Mouse (Mus musculus) heart, embryonic 14.5 days (tissue): ENCODE measurements around the gene Serpine1. TPM values are rescaled to one million over a fixed set of nuclear protein-coding genes. Genes with fewer than 3 reads are reported as not detected.
A peak's percentile ranks its signal among the peaks of the same experiment; 100 is the strongest.

Source experiments
- ATAC-seq: fragments of 200-750 bp; cut with Nextera tagmentation; 2 replicates; pipeline ENCODE4 v1.8.0; 2017; ENCODE audit warnings: low read depth, moderate TSS enrichment; ENCODE audit not compliant: insufficient number of reproducible peaks, insufficient read depth, low FRiP score
- H3K27ac ChIP-seq, 2 experiments: fragments of 200-500 bp in 1 of 2; fragments of 300-500 bp in 1 of 2; sonication (generic) in 1 of 2; replicated peaks in 1 of 2; 2 replicates each; pipeline ENCODE4 v1.5.1; 2012 to 2014; ENCODE audit warnings: low read depth in 2 of 2, low read length in 2 of 2, control low read depth in 1 of 2, mild to moderate bottlenecking in 1 of 2, mixed read lengths in 1 of 2; ENCODE audit not compliant: control insufficient read depth in 1 of 2, insufficient read depth in 1 of 2
- H3K27me3 ChIP-seq: fragments of 300-500 bp; sonication (generic); 2 replicates; pipeline ENCODE4 v1.6.1; 2014; ENCODE audit warnings: mild to moderate bottlenecking, low read length, control low read depth; ENCODE audit not compliant: control insufficient read depth, insufficient read depth
- H3K36me3 ChIP-seq: fragments of 300-500 bp; sonication (generic); 2 replicates; pipeline ENCODE4 v1.6.1; 2014; ENCODE audit warnings: mild to moderate bottlenecking, control low read depth, low read length, mixed read lengths; ENCODE audit not compliant: control insufficient read depth, insufficient read depth
- H3K4me1 ChIP-seq, 2 experiments: fragments of 200-500 bp in 1 of 2; fragments of 300-500 bp in 1 of 2; sonication (generic) in 1 of 2; 2 replicates each; pipeline ENCODE4 v1.6.1; 2012 to 2014; ENCODE audit warnings: low read length in 2 of 2, control low read depth in 1 of 2, mixed read lengths in 1 of 2; ENCODE audit not compliant: control insufficient read depth in 2 of 2, insufficient read depth in 2 of 2
- H3K4me2 ChIP-seq: fragments of 300-500 bp; sonication (generic); 2 replicates; pipeline ENCODE4 v1.6.1; 2014; ENCODE audit warnings: mild to moderate bottlenecking, low read length
- H3K4me3 ChIP-seq, 2 experiments: fragments of 200-500 bp in 1 of 2; fragments of 300-500 bp in 1 of 2; sonication (generic) in 1 of 2; 2 replicates each; pipeline ENCODE4 v1.5.1; 2012 to 2014; ENCODE audit warnings: low read length in 2 of 2, mild to moderate bottlenecking in 2 of 2, control low read depth in 1 of 2, low read depth in 1 of 2, moderate library complexity in 1 of 2; ENCODE audit not compliant: control insufficient read depth in 1 of 2, insufficient read depth in 1 of 2
- H3K9ac ChIP-seq: fragments of 300-500 bp; sonication (generic); 2 replicates; pipeline ENCODE4 v1.6.1; 2014; ENCODE audit warnings: mild to moderate bottlenecking, low read length
- H3K9me3 ChIP-seq: fragments of 300-500 bp; sonication (generic); 2 replicates; pipeline ENCODE4 v1.6.1; 2016; ENCODE audit warnings: low read length, control low read depth; ENCODE audit not compliant: control insufficient read depth
- WGBS: fragments of 180-500 bp; shearing (Covaris S2); extraction: QIAGEN DNeasy Blood & Tissue Kit; methylation state at CpG from one replicate; pipeline ENCODE4 v1.1.7; 2014; 5-methylcytosine and 5-hydroxymethylcytosine counted together
- polyA plus RNA-seq: library from polyadenylated mRNA; unstranded; fragments of >200 nt; fragmentation: Nextera tagmentation; extraction: Ambion mirVana; gene quantifications from 2 replicates; pipeline ENCODE4 v1.2.1, GENCODE M21; 2014

The Serpine1 gene
- polyA plus RNA-seq, 1 experiment from 2014 or later, result 0.93 TPM

DNA sequence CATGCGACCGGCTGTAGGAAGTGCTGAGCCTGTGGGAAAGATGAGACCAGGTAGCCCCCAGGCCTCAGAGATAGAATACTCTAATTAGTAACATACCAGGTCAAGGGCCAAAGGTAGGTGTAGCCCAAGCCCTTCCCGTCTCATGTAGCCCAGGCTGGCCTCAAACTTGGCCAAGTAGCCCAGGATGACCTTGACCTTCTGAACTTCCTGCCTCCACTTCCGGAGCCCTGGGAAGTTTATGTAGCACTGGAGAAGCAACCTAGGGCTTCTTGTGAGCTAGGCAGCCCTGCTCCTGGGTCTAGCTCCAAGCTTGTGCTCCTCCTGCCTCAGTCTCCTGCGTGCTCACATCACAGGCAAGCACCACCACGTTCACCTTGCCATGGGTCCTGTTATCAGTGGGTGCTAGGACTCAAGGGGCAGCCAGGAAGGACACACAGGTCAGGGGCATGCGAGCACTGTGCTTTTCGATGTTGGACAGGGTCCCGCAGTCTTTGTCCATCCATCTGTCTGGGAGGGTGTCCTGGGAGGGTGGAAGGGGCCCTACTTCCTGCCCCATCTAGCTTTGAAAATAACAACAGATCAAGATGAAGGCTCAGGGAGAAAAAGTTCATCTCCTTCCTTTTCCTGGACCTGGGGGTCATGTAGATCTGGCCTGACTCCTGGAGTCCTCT, 43.0 kb upstream of the Serpine1 start:
- WGBS, result 66% methylated on average over 9 of the region's 9 CpGs
- peak overlapping the region; percentile 89 for H3K4me2 ChIP-seq
- H3K4me1 ChIP-seq, result peaks cover 12 to 14% of the 10 kb centered on the region in 2 experiments; a peak in 3 of 4 replicates
- H3K36me3 ChIP-seq, result peaks cover 26% of the 10 kb centered on the region
- H3K27me3 ChIP-seq, result no peaks in the 10 kb centered on the region
- peak overlapping the region; percentile 61 to 77 for H3K4me3 ChIP-seq
- peak overlapping the region in 1 of 2 experiments; percentile 77; a peak in 1 of 4 replicates for H3K27ac ChIP-seq
- no peak for ATAC-seq
- peak overlapping the region; percentile 87 for H3K9ac ChIP-seq
- 0 out of 2 replicates have a peak, but pooled peaks cover 3% of the 10 kb centered on the region for H3K9me3 ChIP-seq

DNA sequence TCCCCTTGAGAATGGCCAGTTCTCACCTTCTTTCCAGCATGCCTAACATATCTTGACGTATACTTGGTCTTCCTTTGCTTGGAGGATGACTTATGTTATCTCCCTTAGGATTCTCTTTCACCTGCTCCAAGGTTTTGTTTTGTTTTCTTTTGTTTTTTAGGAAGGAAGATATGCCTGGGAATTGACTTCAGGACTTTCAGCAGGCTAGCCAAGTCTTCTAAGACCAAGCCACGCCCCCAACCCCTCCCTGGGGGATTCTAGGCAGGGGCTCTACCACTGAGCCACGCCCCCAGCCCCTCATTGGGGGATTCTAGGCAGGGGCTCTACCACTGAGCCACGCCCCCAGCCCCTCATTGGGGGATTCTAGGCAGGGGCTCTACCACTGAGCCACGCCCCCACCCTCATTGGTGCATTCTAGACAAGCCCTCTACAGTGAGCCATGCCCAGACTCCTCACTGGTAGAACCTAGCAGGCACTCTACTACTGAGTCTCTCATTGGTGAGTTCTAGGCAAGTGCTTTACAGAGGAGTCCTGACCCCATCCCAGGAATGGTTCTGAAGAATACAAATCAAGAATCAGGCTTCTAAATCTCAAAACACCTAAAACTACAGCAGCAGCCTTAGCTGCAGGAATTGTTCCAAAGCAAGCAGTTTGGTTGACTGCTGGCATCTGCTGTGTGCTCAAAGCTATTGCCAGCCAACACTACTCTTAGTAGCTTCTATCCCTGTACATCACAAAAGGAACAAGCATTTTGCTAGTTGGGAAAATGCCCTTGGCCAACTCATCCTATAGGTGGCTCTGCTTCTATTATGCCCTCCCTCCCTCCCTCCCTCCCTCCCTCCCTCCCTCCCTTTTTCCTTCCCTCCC, 39.7 kb upstream of the Serpine1 start:
- 0 out of 2 replicates have a peak, but pooled peaks cover 3% of the 10 kb centered on the region for H3K9me3 ChIP-seq
- no peaks in the 10 kb centered on the region for H3K27me3 ChIP-seq
- H3K9ac ChIP-seq, result no peak overlapping the region
- no peak overlapping the region for H3K27ac ChIP-seq
- ATAC-seq, result no peak
- peaks cover 12 to 14% of the 10 kb centered on the region in 2 experiments; a peak in 3 of 4 replicates for H3K4me1 ChIP-seq
- 80% methylated on average over 4 of the region's 5 CpGs for WGBS
- no peak overlapping the region for H3K4me2 ChIP-seq
- H3K4me3 ChIP-seq, result no peak overlapping the region
- H3K36me3 ChIP-seq, result peaks cover 26% of the 10 kb centered on the region

DNA sequence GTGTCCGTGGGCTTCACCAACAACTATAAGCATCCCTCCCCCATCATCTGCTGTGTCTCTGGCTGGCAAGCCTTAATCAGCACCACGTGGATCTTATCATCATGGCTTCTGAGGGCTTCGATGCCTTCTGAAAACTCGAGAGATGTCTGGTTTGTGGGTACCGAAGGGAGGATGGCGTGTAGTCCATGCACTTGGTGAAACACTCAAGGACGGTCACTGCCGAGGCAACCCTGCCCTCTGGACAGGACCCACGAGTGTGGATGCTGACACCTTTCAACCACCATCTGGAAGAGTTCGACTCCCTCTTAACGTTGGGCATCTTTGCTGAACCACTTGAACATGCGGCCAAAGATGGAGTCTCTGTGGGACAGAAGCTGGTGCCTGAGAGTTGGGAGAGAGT, 38.8 kb upstream of the Serpine1 start:
- no peak overlapping the region for H3K9ac ChIP-seq
- H3K4me3 ChIP-seq, result no peak overlapping the region
- ATAC-seq, result no peak
- no peaks in the 10 kb centered on the region for H3K27me3 ChIP-seq
- WGBS, result 87% methylated on average over 12 of the region's 12 CpGs
- H3K36me3 ChIP-seq, result peaks cover 26% of the 10 kb centered on the region
- no peak overlapping the region for H3K27ac ChIP-seq
- H3K4me1 ChIP-seq, result peaks cover 9 to 13% of the 10 kb centered on the region in 2 experiments; a peak in 3 of 4 replicates
- no peak overlapping the region for H3K4me2 ChIP-seq
- 0 out of 2 replicates have a peak, but pooled peaks cover 3% of the 10 kb centered on the region for H3K9me3 ChIP-seq

DNA sequence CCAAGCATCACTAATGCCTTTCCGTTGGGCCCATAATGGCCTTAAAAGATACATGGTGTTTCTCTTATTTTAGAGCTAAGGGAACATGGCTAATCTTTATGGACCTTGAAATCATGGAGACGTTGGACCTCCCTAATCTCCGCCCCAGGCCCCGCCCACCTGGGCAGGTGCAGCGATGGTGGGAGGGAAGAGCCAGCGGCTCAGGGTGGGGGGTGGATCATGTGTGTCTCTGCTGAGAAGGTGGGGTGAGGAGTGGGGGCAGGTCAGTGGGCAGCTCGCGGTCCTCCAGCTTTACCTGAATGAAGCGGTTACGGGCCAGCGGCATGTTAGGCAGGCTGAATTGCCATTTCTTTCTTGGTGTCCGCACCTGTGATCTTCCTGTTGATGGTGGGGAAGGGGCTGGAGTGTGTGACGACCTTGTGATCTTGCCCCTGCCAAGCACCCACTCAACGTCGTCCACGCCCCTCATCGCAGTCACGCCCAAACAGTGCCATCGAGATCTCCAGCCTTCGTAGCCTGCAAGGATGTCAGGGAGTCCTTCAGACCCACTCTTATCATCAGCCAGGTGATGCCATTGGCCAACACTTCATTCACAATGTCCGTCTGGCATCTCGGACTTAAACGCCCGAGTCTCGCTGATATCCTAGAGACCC, 38.0 kb upstream of the Serpine1 start:
- Histone ChIP-seq H3K27ac (no peak overlapping the region), H3K27me3 (no peaks in the 10 kb centered on the region), H3K9me3 (0 out of 2 replicates have a peak, but pooled peaks cover 3% of the 10 kb centered on the region), H3K9ac (no peak overlapping the region), H3K4me2 (no peak overlapping the region), H3K4me1 (peaks cover 4 to 6% of the 10 kb centered on the region in 2 experiments; a peak in 3 of 4 replicates), H3K36me3 (peaks cover 26% of the 10 kb centered on the region), H3K4me3 (no peak overlapping the region)
- WGBS, result 49% methylated on average over 25 of the region's 25 CpGs
- ATAC-seq, result no peak

DNA sequence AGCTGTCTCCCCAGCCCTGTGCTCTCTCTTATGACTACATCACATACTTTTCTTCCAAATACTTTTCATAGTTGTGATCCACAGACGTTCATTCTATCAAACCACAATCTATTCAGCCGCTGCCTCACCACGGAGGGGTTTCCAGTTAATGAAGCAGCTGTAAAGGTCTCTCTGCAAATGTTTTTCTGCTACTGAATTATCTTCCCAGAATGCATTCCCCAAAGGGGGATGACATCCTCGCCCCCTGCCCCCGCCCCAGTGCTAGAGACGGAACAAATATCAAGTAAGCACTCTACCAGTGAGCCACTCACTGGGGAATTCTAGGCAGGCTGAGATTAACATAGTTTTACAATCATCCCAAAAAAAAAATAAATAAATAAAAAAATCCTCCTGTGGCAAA, 36.0 kb upstream of the Serpine1 start:
- no peak for ATAC-seq
- Histone ChIP-seq H3K4me3 (no peak overlapping the region), H3K9ac (no peak overlapping the region), H3K36me3 (peaks cover 11% of the 10 kb centered on the region), H3K27ac (no peak overlapping the region), H3K4me2 (no peak overlapping the region), H3K4me1 (peaks cover 4 to 6% of the 10 kb centered on the region in 2 experiments; a peak in 2 of 4 replicates), H3K9me3 (0 out of 2 replicates have a peak, but pooled peaks cover 3% of the 10 kb centered on the region), H3K27me3 (no peaks in the 10 kb centered on the region)
- 57% methylated on average over 6 of the region's 6 CpGs for WGBS

DNA sequence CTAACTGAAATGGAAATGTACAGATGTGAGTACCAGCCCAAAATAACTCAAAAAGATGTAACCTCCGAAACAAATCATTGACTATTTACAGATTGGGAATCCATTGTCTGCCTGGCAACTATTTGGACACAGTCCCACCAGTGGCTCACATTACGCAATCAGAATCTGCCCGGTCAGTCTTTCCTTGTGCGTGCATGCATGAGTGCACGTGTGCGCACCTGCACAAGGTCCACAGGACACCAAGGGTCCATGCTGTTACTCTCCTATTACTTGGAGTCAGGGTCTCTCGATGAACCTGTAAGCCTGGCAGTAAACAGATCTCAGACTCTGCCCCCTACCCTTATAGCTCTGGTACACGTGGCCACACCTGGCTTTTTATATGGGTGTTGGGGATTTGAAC, 35.6 kb upstream of the Serpine1 start:
- no peak overlapping the region for H3K4me2 ChIP-seq
- H3K9me3 ChIP-seq, result 0 out of 2 replicates have a peak, but pooled peaks cover 3% of the 10 kb centered on the region
- ATAC-seq, result no peak
- H3K4me3 ChIP-seq, result no peak overlapping the region
- WGBS, result 80% methylated on average over 8 of the region's 8 CpGs
- H3K9ac ChIP-seq, result no peak overlapping the region
- no peak overlapping the region for H3K27ac ChIP-seq
- peaks cover 6% of the 10 kb centered on the region for H3K36me3 ChIP-seq
- no peaks in the 10 kb centered on the region for H3K27me3 ChIP-seq
- H3K4me1 ChIP-seq, result peaks cover 6 to 9% of the 10 kb centered on the region in 2 experiments; a peak in 2 of 4 replicates

DNA sequence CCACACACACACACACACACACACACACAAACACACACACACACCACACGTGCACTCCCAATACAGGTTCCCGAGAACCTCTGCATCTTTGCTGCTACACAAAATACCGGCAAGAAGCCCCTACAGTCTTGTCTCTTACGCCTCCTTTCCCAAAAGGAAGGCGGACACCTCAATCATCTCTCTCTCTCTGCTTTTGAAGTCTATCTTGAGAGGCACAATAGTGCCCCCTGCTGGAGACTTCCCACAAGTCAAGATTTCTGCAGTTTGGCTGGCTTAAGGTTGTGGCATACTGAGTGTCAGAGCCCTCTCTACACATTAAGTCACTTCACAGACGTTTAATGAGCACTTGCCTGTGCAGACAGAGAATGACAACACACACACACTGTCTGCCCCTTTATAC, 35.0 kb upstream of the Serpine1 start:
- Histone ChIP-seq H3K27me3 (no peaks in the 10 kb centered on the region), H3K4me3 (no peak overlapping the region), H3K9me3 (0 out of 2 replicates have a peak, but pooled peaks cover 3% of the 10 kb centered on the region), H3K4me1 (peaks cover 6 to 8% of the 10 kb centered on the region in 2 experiments; a peak in 2 of 4 replicates), H3K4me2 (peak overlapping the region; percentile 35; the same call in 1 of the 2 replicates), H3K27ac (no peak overlapping the region), H3K36me3 (0 out of 2 replicates have a peak, but pooled peaks cover 3% of the 10 kb centered on the region), H3K9ac (no peak overlapping the region)
- ATAC-seq, result no peak
- WGBS, result 4% methylated on average over 6 of the region's 6 CpGs
